Mouse (Mus musculus) lung, postnatal 4 days (tissue): ENCODE measurements around the gene Adat1.
A peak's percentile ranks its signal among the peaks of the same experiment; 100 is the strongest.

Experiments
- DNase-seq, 2 experiments: peaks; one replicate each; pipeline ENCODE4 v3.0.0; 2021

Adat1 gene

GRCm38 (mm10) chr8:111992013-111992702 lies at the start of gene Adat1:
Gene Adat1 (minus strand): TSS chr8:111992302.
- peak; percentile 86 to 89 for DNase-seq

- DNase-seq, result no peak
These were observed 45.4 kb upstream of the Adat1 start for GRCm38 (mm10) chr8:112037521-112037920.

GRCm38 (mm10) chr8:112034603-112035002 lies 42.5 kb upstream of the Adat1 start:
- DNase-seq, result peak in 1 of 2 experiments; percentile 49

- no peak for DNase-seq
These were observed 41.0 kb upstream of the Adat1 start for GRCm38 (mm10) chr8:112033071-112033470.

GRCm38 (mm10) chr8:112030663-112031062 lies 38.6 kb upstream of the Adat1 start:
- no peak for DNase-seq

GRCm38 (mm10) chr8:112029455-112029854 lies 37.4 kb upstream of the Adat1 start:
- DNase-seq, result no peak

- no peak for DNase-seq
These were observed 22.8 kb upstream of the Adat1 start, which contains the start of gene Gm6793 for GRCm38 (mm10) chr8:112014936-112015335. Gene Gm6793 (minus strand): TSS chr8:112015036.

GRCm38 (mm10) chr8:112011816-112012242 lies 19.7 kb upstream of the Adat1 start:
- DNase-seq, result peak; percentile 57 to 74

GRCm38 (mm10) chr8:112010997-112011815 lies 19.1 kb upstream of the Adat1 start, which contains the start of the genes Kars and Terf2ip:
Gene Kars (minus strand): TSS chr8:112011323.
Gene Terf2ip (plus strand): TSS chr8:112011398.
- DNase-seq, result peak; percentile 96

GRCm38 (mm10) chr8:112009558-112009957 lies 17.5 kb upstream of the Adat1 start:
- DNase-seq, result no peak

GRCm38 (mm10) chr8:112007669-112008068 lies 15.6 kb upstream of the Adat1 start:
- DNase-seq, result no peak

- DNase-seq, result no peak
These were observed 13.5 kb upstream of the Adat1 start for GRCm38 (mm10) chr8:112005601-112006000.

- no peak for DNase-seq
These were observed 12.7 kb upstream of the Adat1 start for GRCm38 (mm10) chr8:112004754-112005153.

- DNase-seq, result no peak
These were observed 569 bp upstream of the Adat1 start for GRCm38 (mm10) chr8:111992703-111993039.

GRCm38 (mm10) chr8:111991278-111991677 lies 824 bp downstream of the Adat1 start:
- no peak for DNase-seq

- peak; percentile 41 to 84 for DNase-seq
These were observed 2.2 kb downstream of the Adat1 start for GRCm38 (mm10) chr8:111989911-111990310.

- DNase-seq, result no peak
These were observed 7.6 kb downstream of the Adat1 start for GRCm38 (mm10) chr8:111984511-111984910.

GRCm38 (mm10) chr8:111982116-111982515 lies 10.0 kb downstream of the Adat1 start:
- peak; percentile 29 to 32 for DNase-seq

- DNase-seq, result no peak
These were observed 14.0 kb downstream of the Adat1 start for GRCm38 (mm10) chr8:111978147-111978546.

- DNase-seq, result no peak
These were observed 15.8 kb downstream of the Adat1 start for GRCm38 (mm10) chr8:111976326-111976725.

- DNase-seq, result no peak
These were observed 16.4 kb downstream of the Adat1 start for GRCm38 (mm10) chr8:111975706-111976105.

- DNase-seq, result no peak
These were observed 18.0 kb downstream of the Adat1 start for GRCm38 (mm10) chr8:111974138-111974537.

GRCm38 (mm10) chr8:111968991-111969390 lies 23.1 kb downstream of the Adat1 start:
- DNase-seq, result no peak

- no peak for DNase-seq
These were observed 23.6 kb downstream of the Adat1 start for GRCm38 (mm10) chr8:111968541-111968940.
